Mouse (Mus musculus): ENCODE results near the gene Rbms2.
"Not testable (repeated sequence)": the region's sequence is repeated elsewhere in the genome, so short reads cannot be mapped to it uniquely, and the experiment has no call there.

Rbms2 gene

GRCm38 (mm10) chr10:128193113-128193512 is 13.0 kb upstream of the Rbms2 start:
- no peak for DNase-seq (ENCODE audit: low spot score in 2 of 2)

- DNase-seq (ENCODE audit: low spot score in 2 of 2), result not testable (repeated sequence)
These were observed 12.1 kb upstream of the Rbms2 start for GRCm38 (mm10) chr10:128192030-128192766.

- no peak for DNase-seq (ENCODE audit: low spot score in 2 of 2)
These were observed 11.4 kb upstream of the Rbms2 start for GRCm38 (mm10) chr10:128191472-128191871.

- DNase-seq (ENCODE audit: low spot score in 2 of 2), result peak; percentile 56 to 67
These were observed 8.3 kb upstream of the Rbms2 start for GRCm38 (mm10) chr10:128188242-128188877.

- DNase-seq (ENCODE audit: low spot score in 2 of 2), result no peak
These were observed 7.1 kb upstream of the Rbms2 start for GRCm38 (mm10) chr10:128187181-128187605.

- peak; percentile 68 to 76 for DNase-seq (ENCODE audit: low spot score in 2 of 2)
These were observed 5.9 kb upstream of the Rbms2 start for GRCm38 (mm10) chr10:128185959-128186358.

- DNase-seq (ENCODE audit: low spot score in 2 of 2), result no peak
These were observed 5.3 kb upstream of the Rbms2 start for GRCm38 (mm10) chr10:128185277-128185940.

GRCm38 (mm10) chr10:128184296-128184695 is 4.2 kb upstream of the Rbms2 start:
- no peak for DNase-seq (ENCODE audit: low spot score in 2 of 2)

- DNase-seq (ENCODE audit: low spot score in 2 of 2), result no peak
These were observed 2.8 kb downstream of the Rbms2 start for GRCm38 (mm10) chr10:128177316-128177715.

- DNase-seq (ENCODE audit: low spot score in 2 of 2), result peak; percentile 49 to 57
These were observed 3.9 kb downstream of the Rbms2 start for GRCm38 (mm10) chr10:128175996-128176755.

GRCm38 (mm10) chr10:128175302-128175701 is 4.8 kb downstream of the Rbms2 start:
- no peak for DNase-seq (ENCODE audit: low spot score in 2 of 2)

- DNase-seq (ENCODE audit: low spot score in 2 of 2), result not testable (repeated sequence)
These were observed 8.7 kb downstream of the Rbms2 start for GRCm38 (mm10) chr10:128171348-128171747.

GRCm38 (mm10) chr10:128167091-128167490 is 13.0 kb downstream of the Rbms2 start:
- DNase-seq (ENCODE audit: low spot score in 2 of 2), result no peak

GRCm38 (mm10) chr10:128165726-128166125 is 14.4 kb downstream of the Rbms2 start:
- not testable (repeated sequence) for DNase-seq (ENCODE audit: low spot score in 2 of 2)

- DNase-seq (ENCODE audit: low spot score in 2 of 2), result no peak
These were observed 26.1 kb downstream of the Rbms2 start for GRCm38 (mm10) chr10:128153978-128154377.

- DNase-seq (ENCODE audit: low spot score in 2 of 2), result no peak
These were observed 29.2 kb downstream of the Rbms2 start for GRCm38 (mm10) chr10:128150941-128151340.

- no peak for DNase-seq (ENCODE audit: low spot score in 2 of 2)
These were observed 30.5 kb downstream of the Rbms2 start for GRCm38 (mm10) chr10:128149592-128149991.

GRCm38 (mm10) chr10:128148789-128149365 is 31.2 kb downstream of the Rbms2 start:
- no peak for DNase-seq (ENCODE audit: low spot score in 2 of 2)

GRCm38 (mm10) chr10:128144961-128145360 is 35.1 kb downstream of the Rbms2 start:
- no peak for DNase-seq (ENCODE audit: low spot score in 2 of 2)

- no peak for DNase-seq (ENCODE audit: low spot score in 2 of 2)
These were observed 36.4 kb downstream of the Rbms2 start for GRCm38 (mm10) chr10:128143659-128144058.

- no peak for DNase-seq (ENCODE audit: low spot score in 2 of 2)
These were observed 37.9 kb downstream of the Rbms2 start for GRCm38 (mm10) chr10:128142165-128142564.

Data from natural killer cell, adult 2 months (primary cell).